Mouse (Mus musculus) forebrain, embryonic 14.5 days (tissue): ENCODE data around the gene Atxn1. TPM values are rescaled to one million over a fixed set of nuclear protein-coding genes. Genes with fewer than 3 reads are reported as not detected.
A peak's percentile ranks its signal among the peaks of the same experiment; 100 is the strongest.

Experiments
- ATAC-seq: fragments of 200-750 bp; cut with Nextera tagmentation; 2 replicates; pipeline ENCODE4 v1.8.0; 2017; ENCODE audit warnings: mild to moderate bottlenecking, moderate library complexity
- DNase-seq: peaks from one replicate; pipeline ENCODE4 v3.0.0-alpha.2; 2015; ENCODE audit warnings: low spot score
- H3K27ac ChIP-seq: fragments of 300-500 bp; sonication (generic); 2 replicates; pipeline ENCODE4 v1.5.1; 2014; ENCODE audit warnings: low read depth, mild to moderate bottlenecking, control low read depth, low read length, moderate library complexity
- H3K27me3 ChIP-seq: fragments of 300-500 bp; sonication (generic); replicated peaks from 2 replicates; pipeline ENCODE4 v1.6.1; 2014; ENCODE audit warnings: low read length, control low read depth, mixed read lengths; ENCODE audit not compliant: control insufficient read depth, insufficient read depth
- H3K36me3 ChIP-seq: fragments of 300-500 bp; sonication (generic); 2 replicates; pipeline ENCODE4 v1.6.1; 2014; ENCODE audit warnings: low read length, control low read depth; ENCODE audit not compliant: control insufficient read depth, insufficient read depth
- H3K4me1 ChIP-seq: fragments of 300-500 bp; sonication (generic); 2 replicates; pipeline ENCODE4 v1.6.1; 2014; ENCODE audit warnings: antibody characterized with exemption, low read length, control low read depth; ENCODE audit not compliant: control insufficient read depth, insufficient read depth
- H3K4me2 ChIP-seq: fragments of 300-500 bp; sonication (generic); 2 replicates; pipeline ENCODE4 v1.6.1; 2014; ENCODE audit warnings: mild to moderate bottlenecking, control low read depth, low read length
- H3K4me3 ChIP-seq: fragments of 300-500 bp; sonication (generic); 2 replicates; pipeline ENCODE4 v1.5.1; 2014; ENCODE audit warnings: low read depth, low read length, control low read depth
- H3K9ac ChIP-seq: fragments of 300-500 bp; sonication (generic); 2 replicates; pipeline ENCODE4 v1.6.1; 2014; ENCODE audit warnings: mild to moderate bottlenecking, low read length, control low read depth, moderate library complexity
- H3K9me3 ChIP-seq: fragments of 300-500 bp; sonication (generic); replicated peaks from 2 replicates; pipeline ENCODE4 v1.6.1; 2016; ENCODE audit warnings: low read length, control low read depth, mixed read lengths; ENCODE audit not compliant: control insufficient read depth
- WGBS: fragments of 180-500 bp; shearing (Covaris S2); extraction: QIAGEN DNeasy Blood & Tissue Kit; methylation state at CpG from one replicate; pipeline ENCODE4 v1.1.7; 2014; 5-methylcytosine and 5-hydroxymethylcytosine counted together
- polyA plus RNA-seq: library from polyadenylated mRNA; unstranded; fragments of >200 nt; fragmentation: Nextera tagmentation; extraction: Ambion mirVana; gene quantifications from 2 replicates; pipeline ENCODE4 v1.2.1, GENCODE M21; 2014

Atxn1 gene
- polyA plus RNA-seq, 1 experiment from 2014 or later: 4.3 TPM

DNA sequence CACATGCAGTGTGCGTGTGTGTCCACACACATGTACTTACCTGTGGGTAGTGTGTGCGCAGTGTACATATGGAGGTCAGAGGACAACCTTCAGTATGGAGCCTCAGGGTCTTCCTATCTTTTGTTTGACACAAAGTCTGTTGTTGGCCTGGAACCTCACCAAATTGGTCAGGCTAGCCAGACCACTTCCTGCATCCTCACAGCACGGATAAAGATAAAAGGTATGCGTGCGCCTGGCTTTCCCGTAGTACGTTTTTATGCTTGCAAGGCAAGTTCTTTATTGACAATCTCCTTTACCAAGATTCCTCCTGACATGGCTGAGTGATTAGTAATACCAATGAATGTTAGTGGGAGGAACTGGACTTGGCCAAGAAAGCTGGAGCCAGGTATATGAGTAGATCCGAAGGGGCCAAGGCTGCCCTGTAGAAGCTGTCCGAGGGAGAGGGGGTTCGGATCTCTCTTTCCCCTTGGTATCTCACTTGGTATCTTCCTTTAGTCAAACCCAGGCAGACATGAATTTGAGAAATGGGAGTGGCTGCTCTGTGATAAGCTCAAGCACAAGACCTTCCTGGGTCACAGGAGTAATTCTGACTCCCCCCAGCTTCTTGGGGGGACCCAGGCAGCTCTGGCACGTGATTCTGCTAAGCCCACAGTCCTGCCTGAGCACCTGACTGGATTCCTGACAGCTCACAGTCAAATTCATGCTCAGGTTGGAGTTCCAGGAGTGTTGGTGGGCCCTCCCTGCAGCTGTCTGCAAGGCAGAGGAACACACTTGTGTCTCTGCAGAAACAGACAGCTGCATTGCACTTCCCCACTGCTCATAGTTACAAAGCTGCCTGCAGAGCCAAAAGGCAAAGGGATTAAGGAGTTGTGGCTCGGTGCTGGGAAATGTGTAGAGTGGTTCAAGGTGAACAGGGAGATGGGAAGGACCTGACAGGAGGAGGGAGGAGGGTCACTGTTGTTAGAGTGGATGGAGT is 451.5 kb downstream of the Atxn1 start:
- ATAC-seq (no peak), DNase-seq (no peak)
- Histone ChIP-seq H3K36me3 (no peaks in the 10 kb centered on the region), H3K9me3 (no peaks in the 10 kb centered on the region), H3K27ac (no peak overlapping the region), H3K9ac (no peak overlapping the region), H3K4me3 (no peak overlapping the region), H3K4me1 (peaks cover 23% of the 10 kb centered on the region), H3K27me3 (0 out of 2 replicates have a peak, but pooled peaks cover 5% of the 10 kb centered on the region), H3K4me2 (no peak overlapping the region)
- 78% methylated on average over 12 of the region's 12 CpGs for WGBS

GRCm38 (mm10) chr13:45512531-45512930 is 452.3 kb downstream of the Atxn1 start:
- Histone ChIP-seq H3K9me3 (no peaks in the 10 kb centered on the region), H3K36me3 (no peaks in the 10 kb centered on the region), H3K9ac (no peak overlapping the region), H3K27ac (no peak overlapping the region), H3K27me3 (0 out of 2 replicates have a peak, but pooled peaks cover 5% of the 10 kb centered on the region), H3K4me3 (no peak overlapping the region), H3K4me1 (peaks cover 24% of the 10 kb centered on the region), H3K4me2 (no peak overlapping the region)
- DNase-seq (no peak), ATAC-seq (no peak)
- 86% methylated on average over 8 of the region's 8 CpGs for WGBS

GRCm38 (mm10) chr13:45511706-45512435 is 452.9 kb downstream of the Atxn1 start:
- Histone ChIP-seq H3K4me2 (no peak overlapping the region), H3K4me1 (peaks cover 19% of the 10 kb centered on the region), H3K27me3 (0 out of 2 replicates have a peak, but pooled peaks cover 5% of the 10 kb centered on the region), H3K36me3 (no peaks in the 10 kb centered on the region), H3K4me3 (no peak overlapping the region), H3K27ac (no peak overlapping the region), H3K9ac (no peak overlapping the region), H3K9me3 (no peaks in the 10 kb centered on the region)
- 92% methylated on average over 6 of the region's 6 CpGs for WGBS
- DNase-seq (no peak), ATAC-seq (no peak)

DNA sequence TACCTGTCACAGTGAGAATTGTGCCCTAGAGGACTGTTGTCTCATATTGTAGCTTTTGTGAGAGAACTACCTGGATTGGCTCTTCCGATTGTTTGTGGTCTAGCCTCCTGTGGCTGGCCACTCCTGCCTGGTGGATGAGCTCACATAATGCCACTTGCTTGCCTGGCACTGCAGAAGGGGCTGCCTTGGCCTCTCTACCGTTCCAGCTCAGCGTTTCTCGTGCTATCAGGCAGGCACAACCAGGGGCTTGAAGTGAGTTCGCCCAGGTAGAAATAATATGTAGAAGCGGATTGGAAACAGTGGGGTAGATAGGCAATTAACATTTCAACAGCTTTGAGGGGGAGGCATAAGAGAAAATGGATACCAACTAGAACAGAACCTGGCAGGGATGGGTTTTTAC is 455.4 kb downstream of the Atxn1 start:
- Histone ChIP-seq H3K4me2 (no peak overlapping the region), H3K9me3 (no peaks in the 10 kb centered on the region), H3K9ac (no peak overlapping the region), H3K27ac (no peak overlapping the region), H3K36me3 (no peaks in the 10 kb centered on the region), H3K4me3 (no peak overlapping the region), H3K4me1 (peaks cover 6% of the 10 kb centered on the region; the same call in 1 of the 2 replicates), H3K27me3 (0 out of 2 replicates have a peak, but pooled peaks cover 5% of the 10 kb centered on the region)
- WGBS: 48% methylated on average over 6 of the region's 6 CpGs
- ATAC-seq (no peak), DNase-seq (no peak)

- H3K4me2 ChIP-seq: peak overlapping the region; percentile 92
- H3K27me3 ChIP-seq: 0 out of 2 replicates have a peak, but pooled peaks cover 5% of the 10 kb centered on the region
- H3K36me3 ChIP-seq: no peaks in the 10 kb centered on the region
- no peaks in the 10 kb centered on the region for H3K9me3 ChIP-seq
- peak; percentile 70 for DNase-seq
- peak overlapping the region; percentile 68; the same call in 1 of the 2 replicates for H3K9ac ChIP-seq
- H3K4me1 ChIP-seq: peaks cover 6% of the 10 kb centered on the region; the same call in 1 of the 2 replicates
- 2% methylated on average over 8 of the region's 8 CpGs for WGBS
- ATAC-seq: peak; percentile 61; the same call in 1 of the 2 replicates
- H3K4me3 ChIP-seq: peak overlapping the region; percentile 50
- no peak overlapping the region for H3K27ac ChIP-seq
These were observed 456.3 kb downstream of the Atxn1 start for GRCm38 (mm10) chr13:45508495-45508894.

DNA sequence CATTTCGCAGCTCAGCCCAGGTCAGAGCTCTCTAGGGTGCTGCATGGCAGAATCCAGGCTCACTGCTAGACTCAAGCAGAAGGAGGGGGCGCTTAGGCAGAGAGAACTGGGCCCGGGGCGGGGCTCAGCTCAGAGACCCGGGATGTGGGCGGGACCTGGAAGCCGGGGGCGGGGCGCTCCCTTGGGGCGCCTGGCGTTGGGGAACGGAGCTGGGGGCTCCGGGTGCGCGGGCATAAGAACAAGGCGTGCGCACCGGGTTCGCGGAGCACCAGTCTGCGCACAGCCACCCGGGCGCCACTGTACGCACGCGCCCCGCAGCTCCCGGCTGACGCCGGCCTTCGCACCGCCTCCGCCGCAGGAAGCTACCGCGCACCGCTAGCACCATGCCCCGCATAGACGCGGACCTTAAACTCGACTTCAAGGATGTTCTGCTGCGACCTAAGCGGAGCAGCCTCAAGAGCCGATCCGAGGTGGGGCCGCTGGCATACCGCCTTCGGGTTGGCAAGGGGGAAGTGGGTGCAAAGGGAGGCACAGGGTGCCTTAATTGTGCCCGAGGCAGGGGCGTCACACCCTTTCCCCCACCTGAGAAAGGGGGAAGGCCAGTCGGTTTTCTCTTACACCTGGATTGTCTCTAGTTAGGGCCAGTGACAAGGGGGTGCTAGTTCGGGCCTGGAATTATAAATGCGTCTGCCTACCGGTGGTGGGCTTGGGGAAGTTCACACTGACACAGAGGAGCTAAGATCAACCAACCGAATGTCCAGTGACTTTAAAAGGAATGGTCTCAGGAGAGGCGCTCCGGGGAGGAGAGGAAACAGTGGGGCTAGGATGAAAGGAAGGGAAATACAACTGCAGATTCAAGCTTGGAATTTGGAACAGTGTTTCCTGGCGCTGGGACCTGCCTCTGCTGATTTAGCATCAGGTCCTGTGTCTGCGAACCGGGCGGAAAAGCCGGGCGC is 457.3 kb downstream of the Atxn1 start, which contains the start of gene Gmpr:
Gene Gmpr (plus strand): TSS at position 171 of the 956 bp plus-strand sequence.
- H3K27ac ChIP-seq: peak within 1 kb of the TSS; percentile 27; the same call in 1 of the 2 replicates
- H3K27me3 ChIP-seq: 0 out of 2 replicates have a peak, but pooled peaks cover 5% of the 10 kb centered on the region
- peak within 1 kb of the TSS; percentile 68 for H3K9ac ChIP-seq
- peaks cover 6% of the 10 kb centered on the region; the same call in 1 of the 2 replicates for H3K4me1 ChIP-seq
- ATAC-seq: peak; percentile 90
- H3K36me3 ChIP-seq: no peaks in the 10 kb centered on the region
- H3K4me3 ChIP-seq: peak within 1 kb of the TSS; percentile 50
- DNase-seq: peak; percentile 89
- peak within 1 kb of the TSS; percentile 92 for H3K4me2 ChIP-seq
- WGBS: under 1% methylated on average over 63 of the region's 63 CpGs
- no peaks in the 10 kb centered on the region for H3K9me3 ChIP-seq

GRCm38 (mm10) chr13:45505546-45505945 is 459.3 kb downstream of the Atxn1 start:
- H3K36me3 ChIP-seq: no peaks in the 10 kb centered on the region
- H3K4me3 ChIP-seq: no peak overlapping the region
- ATAC-seq: no peak
- no peak for DNase-seq
- no peak overlapping the region for H3K9ac ChIP-seq
- no peaks in the 10 kb centered on the region for H3K9me3 ChIP-seq
- H3K4me2 ChIP-seq: no peak overlapping the region
- no peak overlapping the region for H3K27ac ChIP-seq
- WGBS: 97% methylated on average over 3 of the region's 3 CpGs
- H3K4me1 ChIP-seq: peaks cover 6% of the 10 kb centered on the region; the same call in 1 of the 2 replicates
- 0 out of 2 replicates have a peak, but pooled peaks cover 5% of the 10 kb centered on the region for H3K27me3 ChIP-seq

DNA sequence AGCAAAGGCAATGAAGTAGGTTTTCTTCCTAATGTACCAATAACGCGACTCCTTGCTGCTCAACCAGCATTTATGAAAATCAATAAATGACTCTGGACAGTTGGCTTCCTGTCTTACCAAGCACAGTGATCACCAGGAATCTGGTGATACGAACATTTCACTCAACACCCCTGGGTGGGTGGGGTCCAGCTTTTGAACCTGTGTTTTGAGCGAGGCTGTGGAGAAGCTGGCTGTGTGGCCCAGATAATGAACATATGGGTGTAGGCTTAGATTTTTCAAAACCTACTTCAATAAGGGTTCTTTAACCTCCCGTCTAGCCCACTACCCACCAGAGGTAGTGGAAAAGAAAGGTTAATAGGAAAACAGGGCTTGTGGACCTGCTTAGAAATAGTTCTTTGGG is 462.0 kb downstream of the Atxn1 start:
- WGBS: 93% methylated on average over 5 of the region's 5 CpGs

More for the DNA sequence above, 462.0 kb downstream of the Atxn1 start:
- no peak overlapping the region for H3K9ac ChIP-seq
- H3K36me3 ChIP-seq: no peaks in the 10 kb centered on the region
- H3K4me3 ChIP-seq: no peak overlapping the region
- H3K9me3 ChIP-seq: no peaks in the 10 kb centered on the region
- H3K4me1 ChIP-seq: no peaks in the 10 kb centered on the region; the same call in 1 of the 2 replicates
- DNase-seq (no peak), ATAC-seq (no peak)
- H3K27me3 ChIP-seq: no peaks in the 10 kb centered on the region
- H3K4me2 ChIP-seq: no peak overlapping the region
- H3K27ac ChIP-seq: no peak overlapping the region
